Mouse (Mus musculus) ES-CJ7 (cell line): ENCODE measurements at regions not wholly inside any gene's neighbourhood (a gene's known extent, or its start where the extent isn't known, plus 50 kb on each side); places are given as distances from the start of the nearest gene placed in this dataset.
A peak's percentile ranks its signal among the peaks of the same experiment; 100 is the strongest.

ENCODE experiments used
- DNase-seq: peaks from one replicate; pipeline ENCODE4 v3.0.0; 2011; ENCODE audit warnings: low read depth, low spot score

DNA sequence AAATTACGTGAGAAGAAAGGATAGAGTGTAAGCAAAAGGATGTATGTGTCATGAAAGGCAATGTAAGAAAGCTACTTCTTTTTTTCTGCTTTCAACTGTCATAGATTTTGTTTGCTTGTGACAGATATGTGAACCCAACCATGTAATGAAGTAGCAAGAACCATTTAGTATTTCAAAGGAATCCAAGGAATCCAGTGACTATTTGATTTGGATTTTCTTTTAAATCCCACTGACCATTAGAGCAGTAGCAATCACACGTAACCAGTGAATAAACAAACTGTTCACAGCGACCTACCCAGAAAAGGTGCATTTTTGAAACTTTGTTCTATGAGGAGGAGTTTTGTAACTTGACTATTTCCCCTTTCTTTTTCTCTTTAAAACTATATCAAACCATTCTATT, 981.2 kb upstream of the Luzp2 start:
- DNase-seq, result no peak

DNA sequence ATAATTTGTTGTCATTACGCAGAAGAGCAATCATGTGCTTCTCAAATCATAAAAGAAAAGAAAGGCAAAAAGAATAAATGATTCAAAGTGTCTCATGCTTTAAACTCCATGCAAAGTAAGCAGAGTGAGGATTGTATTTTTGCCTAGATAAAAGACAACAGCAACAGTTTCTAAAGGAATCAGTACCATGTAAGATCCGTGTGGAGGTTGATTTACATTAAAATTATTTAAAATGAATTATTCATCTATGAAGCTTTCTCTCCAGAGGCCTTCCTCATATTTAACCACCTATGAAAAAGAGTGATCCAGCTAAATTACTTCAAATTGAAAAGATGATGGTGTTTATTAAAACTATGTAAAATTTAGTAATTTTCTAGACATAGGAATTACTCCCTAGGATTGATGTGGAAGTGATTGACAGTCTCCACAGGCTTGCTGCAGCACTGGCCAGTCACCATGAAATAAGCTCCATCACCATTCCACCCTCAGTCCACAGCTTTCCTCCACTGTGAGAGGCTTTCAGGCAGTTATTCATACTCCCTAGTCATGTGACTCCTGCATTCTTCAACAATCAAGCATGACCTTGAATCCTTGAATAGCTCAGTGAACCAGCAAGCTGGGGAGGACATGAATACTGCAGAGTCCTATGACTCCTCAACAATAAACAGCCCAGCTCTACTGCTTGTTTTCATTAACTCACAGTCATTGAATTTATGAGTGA, 962.7 kb upstream of the Luzp2 start:
- peak; percentile 5 for DNase-seq

DNA sequence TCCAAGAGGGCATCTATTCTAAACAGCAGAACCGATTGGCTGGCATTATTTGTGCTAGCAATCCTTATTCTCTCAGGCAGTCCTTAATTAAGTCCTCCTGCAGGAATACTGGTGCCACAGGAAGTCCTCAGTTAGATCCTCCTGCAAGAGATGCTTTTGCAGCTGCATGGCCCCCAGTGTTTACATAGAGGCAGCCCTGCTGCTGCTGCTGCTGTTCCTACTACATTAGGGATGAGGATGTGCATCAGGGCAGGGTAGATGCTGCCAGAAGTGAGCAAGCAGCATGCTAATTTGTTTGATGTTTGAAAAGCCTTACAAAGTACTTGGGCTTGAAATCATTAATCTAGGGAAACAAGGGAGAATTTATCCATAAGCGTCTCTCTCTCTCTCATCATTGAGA, 922.3 kb upstream of the Luzp2 start:
- DNase-seq, result no peak

DNA sequence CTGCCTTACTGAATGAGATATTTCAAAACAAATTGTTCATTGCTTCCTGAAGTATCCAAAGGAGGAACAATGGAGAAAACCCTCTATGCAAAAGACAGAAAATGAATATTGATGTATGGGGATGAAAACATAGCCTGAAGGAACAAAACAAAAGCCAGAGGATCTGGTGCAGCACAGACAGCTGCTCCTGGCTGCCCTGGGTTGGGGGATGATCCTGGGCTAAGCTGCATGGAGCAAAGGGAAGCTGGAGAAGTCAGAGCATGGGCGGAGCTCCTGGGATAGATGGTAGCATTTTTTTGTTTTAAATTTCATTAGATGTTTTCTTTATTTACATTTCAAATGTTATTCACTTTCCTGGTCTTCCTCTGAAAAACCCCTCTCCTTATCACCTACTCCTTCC, 879.6 kb upstream of the Luzp2 start:
- no peak for DNase-seq

DNA sequence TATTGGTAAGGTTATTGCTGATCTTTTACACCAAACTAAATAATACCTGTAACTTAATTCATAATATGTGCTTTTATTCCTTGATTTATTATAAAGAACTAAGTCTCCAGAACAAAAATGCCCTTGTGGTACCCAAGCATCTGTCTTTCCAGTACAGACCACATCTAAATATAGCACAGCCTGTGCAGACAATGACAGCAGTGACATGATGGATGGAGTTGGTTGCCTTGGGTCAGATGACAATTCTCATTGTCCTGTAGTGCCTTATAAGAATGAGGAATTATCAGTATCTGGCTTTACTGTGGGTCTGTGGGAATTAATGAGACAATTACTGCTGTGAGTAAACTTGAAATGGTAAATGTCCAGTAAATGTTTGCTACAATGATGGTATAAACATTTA, 859.8 kb upstream of the Luzp2 start:
- DNase-seq, result no peak

DNA sequence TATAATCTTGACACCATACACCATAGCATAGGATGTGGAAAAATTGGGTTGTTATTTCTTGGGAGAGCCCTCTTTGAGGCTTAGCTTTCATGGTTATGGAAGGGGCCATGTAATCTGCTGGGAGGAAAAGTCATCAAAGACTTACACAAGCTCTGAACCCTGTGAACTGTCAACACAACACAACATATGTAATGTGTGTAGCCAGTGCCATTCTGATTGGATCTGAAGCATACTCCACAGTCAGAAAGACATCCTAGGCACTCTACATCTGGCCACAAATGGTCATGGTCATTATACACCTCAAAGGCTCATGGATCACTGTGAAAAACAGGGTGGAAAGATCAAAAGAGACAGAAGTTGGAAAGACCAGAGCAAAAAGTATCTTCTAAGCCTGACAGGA, 839.3 kb upstream of the Luzp2 start:
- DNase-seq, result no peak

DNA sequence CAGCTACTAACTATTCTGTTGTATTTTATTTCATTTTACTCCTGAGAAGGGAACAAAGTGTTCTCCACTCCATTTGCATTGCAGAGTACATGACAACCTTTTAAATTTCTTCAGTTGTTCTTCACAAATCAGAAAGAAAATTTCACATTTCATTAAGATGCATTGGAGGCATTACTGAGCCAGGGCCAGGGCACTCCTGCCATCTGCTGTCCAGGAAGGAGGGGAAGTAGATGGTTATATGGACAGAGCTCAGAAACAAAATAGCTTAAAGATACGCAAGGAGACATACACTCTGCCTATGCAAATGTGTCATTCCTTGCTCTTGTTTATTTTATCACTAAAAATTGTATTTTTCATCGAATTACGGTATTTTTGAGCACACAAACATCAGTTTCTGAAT, 826.6 kb upstream of the Luzp2 start:
- no peak for DNase-seq
